Mouse (Mus musculus) kidney, postnatal 4 days (tissue): ENCODE measurements at regions not wholly inside any gene's neighbourhood (a gene's known extent, or its start where the extent isn't known, plus 50 kb on each side); places are given as distances from the start of the nearest gene placed in this dataset.
A peak's percentile ranks its signal among the peaks of the same experiment; 100 is the strongest.

Source experiments
- DNase-seq, 2 experiments: peaks; one replicate each; pipeline ENCODE4 v3.0.0; 2021; ENCODE audit warnings: mixed read lengths in 2 of 2

DNA sequence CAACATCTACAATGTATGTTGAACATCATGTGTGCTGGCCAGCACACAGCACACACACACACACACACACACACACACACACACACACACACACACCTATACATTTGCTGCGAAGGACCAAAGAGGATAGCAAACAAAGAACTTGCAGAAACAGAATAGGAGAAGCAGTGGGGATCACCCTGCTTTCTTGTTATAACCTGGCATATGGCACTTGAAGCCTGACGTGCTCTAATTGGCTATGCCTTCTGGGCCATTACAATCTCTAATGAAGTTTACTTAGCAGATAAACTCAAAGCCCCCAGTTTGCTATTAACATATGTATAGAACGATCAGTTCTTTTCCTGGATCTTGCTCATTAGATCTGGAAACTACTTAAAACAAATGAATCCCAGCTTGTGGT is 407.2 kb downstream of the Ipmk start:
- no peak for DNase-seq

DNA sequence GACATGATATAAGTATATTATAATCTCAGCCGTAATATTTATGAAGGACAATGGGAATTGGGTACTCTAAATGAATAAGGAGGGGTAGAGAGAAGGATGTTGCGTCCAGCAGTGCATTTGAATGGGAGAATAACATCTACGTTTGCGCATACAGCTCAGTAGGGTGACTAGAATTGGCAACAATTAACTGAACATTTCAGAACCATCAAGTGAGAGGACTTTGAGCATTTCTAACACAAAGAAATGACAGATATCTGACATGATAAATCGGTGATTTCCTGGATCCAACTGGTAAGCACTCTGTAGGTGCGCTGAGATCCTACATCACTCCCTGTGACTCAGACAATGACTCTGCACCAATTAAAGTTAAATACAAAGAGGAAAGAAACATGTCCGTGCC is 431.3 kb downstream of the Ipmk start:
- no peak for DNase-seq

DNA sequence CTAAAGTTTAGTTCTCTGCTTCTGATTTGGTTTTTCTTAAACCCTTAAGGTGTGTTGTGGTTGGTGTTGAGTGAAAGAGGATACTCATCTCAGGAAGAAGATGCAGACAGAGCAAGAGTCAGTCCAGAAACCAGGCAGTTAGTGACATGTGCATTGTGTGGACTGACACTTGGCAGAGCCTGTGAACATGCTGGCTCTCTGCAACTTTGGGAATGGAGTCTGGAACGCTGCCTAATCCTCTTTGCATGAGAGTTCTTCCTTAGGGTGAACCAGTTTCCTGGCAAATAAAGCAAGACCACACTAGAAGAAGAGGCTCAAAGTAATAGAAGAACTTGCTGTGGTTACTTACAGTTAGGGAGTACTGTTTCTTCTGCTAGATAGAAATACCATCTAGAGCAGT is 441.7 kb downstream of the Ipmk start:
- no peak for DNase-seq

DNA sequence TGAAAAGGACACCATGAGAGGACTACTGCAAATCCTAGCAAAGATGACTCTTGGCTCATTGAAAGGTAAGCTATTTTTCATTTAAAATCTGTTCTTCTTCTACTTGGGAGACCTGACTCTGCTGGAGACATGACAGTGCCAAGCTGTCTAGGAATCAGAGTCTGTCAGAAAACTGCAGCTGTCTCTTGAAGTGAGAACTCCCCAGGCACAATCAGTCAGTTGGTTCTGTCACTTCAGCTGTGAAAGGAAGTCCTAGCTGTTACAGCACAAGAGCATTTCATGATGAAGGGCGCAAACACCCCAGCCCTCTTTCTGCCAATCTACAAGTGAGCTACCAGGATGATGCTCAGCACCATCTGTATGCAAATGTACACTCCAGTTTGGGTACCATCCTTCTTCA is 442.4 kb downstream of the Ipmk start:
- no peak for DNase-seq

DNA sequence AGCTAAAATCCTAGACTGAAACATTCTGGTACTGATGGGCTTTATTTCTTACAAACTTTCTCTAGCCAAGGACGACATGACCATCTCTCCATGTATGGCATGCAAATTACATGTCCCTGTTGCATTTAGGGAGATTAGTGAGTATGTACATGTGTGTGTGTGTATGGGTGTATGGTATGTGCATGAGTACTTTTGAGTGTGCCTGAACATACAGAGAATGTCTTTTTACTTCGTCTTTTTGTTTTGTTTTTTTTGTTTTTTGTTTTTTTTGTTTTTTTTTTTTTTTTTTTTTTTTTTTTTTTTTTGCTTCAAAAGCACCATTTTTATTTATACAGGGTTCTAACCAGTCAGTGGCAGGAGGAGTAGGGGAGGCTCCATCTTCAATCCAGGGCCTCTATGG is 451.1 kb downstream of the Ipmk start:
- no peak for DNase-seq

DNA sequence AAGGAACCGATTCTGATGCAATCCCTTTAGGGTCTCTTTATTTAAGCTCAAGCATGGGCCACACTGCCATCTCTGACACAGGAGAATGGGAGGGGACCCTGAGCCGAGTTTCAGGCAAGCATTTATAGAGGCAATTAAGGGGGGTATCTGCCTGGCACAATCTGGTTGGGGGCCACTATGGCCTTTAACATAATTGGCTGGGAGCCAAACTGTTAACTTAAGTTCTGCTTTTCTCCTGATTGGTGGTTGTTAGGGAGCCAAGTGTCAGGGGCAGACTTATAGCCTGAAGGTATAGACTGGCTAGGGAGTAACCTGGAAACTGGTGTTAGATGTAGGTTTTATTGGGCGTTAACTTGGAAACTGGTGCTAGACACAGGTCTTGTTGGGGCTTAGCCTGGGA is 454.9 kb downstream of the Ipmk start:
- DNase-seq: no peak

DNA sequence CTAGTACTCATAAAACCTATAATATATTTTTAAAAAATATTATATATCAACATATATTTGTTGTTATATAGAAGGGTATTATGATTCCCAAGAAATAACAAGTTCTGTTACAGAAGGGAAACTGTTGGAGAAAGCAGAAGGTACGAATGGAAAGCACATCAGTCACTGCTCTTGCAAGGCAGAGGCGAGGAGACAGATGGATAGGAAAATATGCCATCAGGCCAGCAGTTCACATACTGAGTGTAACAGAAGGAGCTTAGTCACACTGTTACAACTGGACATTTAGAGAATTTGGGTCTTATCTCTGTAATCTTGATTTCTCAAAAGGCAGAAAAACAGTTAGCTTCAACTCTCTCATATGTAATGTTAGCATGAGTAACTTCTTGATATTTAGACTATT is 485.1 kb downstream of the Ipmk start:
- DNase-seq: no peak

DNA sequence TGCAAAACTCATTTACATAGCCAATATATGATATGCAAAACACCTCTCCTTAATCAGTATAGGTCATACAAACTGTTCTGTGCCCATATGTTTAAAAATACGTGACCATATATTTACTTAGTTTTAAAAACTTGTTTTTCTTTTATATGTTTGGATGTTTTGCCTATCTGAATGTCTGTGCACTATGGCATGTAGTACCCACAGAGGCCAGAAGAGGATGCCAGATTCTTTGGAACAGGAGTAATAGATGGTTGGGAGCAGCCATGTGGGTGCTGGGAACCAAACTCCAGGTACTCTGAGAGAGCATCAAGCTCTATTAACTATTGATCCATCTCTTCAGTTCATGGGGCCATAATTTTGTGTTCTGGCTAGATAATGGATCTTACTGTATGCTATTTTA is 487.5 kb downstream of the Ipmk start:
- no peak for DNase-seq

DNA sequence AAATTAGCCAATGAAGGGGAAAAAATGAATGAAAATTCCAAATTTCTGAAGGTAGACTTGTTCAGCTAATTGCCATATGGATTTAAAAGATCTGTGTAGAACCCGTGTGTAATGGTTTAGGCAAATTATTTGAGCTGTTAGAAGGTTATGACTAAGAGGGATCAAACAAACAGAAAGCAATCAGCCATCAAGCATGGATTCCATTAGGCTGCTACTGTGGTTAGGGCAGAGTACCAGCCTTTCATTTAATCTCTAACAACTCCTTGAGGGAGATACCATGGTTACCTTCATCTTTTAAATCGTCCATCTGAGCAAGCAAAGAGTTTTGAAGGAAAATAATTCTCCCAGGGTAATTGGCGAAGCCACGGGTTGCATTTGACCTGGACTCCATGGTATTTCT is 509.5 kb downstream of the Ipmk start:
- no peak for DNase-seq

DNA sequence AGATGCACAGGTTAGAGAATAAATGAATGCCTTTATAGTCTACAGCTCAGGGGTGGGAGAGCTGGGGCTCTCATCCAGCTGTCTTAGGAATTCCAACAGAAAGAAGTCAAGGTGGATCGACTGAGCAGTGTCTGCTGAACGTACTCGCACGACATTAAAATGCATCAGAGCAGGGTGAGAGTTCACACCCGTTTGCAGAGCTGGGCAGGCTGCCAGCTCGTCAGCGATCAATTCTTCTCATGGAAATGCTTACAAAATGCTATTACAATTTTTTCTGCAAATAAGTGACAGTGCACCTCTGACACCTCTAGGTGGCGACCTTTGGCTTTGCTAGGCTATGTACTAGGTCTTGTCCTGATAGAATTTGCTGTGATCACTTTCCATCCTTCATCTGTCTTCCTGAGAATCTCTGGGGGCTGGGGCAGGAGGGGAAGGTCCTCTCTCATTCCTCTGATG is 510.0 kb downstream of the Ipmk start:
- DNase-seq: peak; percentile 33 to 41

DNA sequence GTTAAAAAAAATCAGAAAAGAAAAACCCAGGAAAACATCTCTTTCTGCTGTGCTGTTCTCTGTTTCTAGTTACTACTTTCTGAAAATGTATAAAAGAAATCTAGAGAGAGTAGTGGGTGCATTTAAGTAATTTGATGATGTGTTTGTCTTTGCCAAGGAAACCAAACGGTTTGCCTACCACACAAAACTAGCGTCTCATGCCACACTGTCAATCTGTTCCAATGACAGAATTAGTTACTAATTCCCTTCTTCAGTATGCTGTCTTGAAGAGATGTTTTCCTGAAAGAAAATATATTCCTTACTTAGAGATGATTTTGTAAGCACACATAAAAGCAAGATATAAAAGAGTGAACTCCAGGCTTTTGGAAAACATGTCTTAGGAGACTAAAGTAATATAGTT is 546.2 kb downstream of the Ipmk start:
- DNase-seq: no peak

DNA sequence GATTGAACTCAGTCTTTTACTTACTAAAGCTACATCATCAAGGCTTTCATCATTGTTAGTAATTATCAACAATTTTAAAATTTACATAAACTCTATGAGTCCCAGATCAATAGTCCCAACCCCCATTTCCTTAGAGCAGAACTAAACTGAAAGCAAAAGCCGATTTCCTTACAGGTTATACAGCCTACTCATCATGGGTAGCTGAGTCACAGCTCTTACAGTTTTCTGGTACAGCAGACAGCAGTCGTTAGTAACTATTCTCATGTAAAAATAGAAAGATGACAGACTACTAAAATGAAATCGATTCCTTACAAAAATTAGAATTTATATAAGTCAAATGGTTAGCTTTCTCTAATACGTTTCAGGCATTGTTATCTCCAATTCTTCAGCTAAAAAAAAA is 557.5 kb downstream of the Ipmk start:
- no peak for DNase-seq
